Mouse (Mus musculus) lung, embryonic 14.5 days (tissue): ENCODE results near the gene Olfr92. TPM values are rescaled to one million over a fixed set of nuclear protein-coding genes. Genes with fewer than 3 reads are reported as not detected.
"Not testable (repeated sequence)": the region's sequence is repeated elsewhere in the genome, so short reads cannot be mapped to it uniquely, and the experiment has no call there.

Experiments
- ATAC-seq: fragments of 200-750 bp; cut with Nextera tagmentation; 2 replicates; pipeline ENCODE4 v1.8.0; 2017; ENCODE audit warnings: mild to moderate bottlenecking, moderate TSS enrichment, moderate library complexity; ENCODE audit not compliant: insufficient read depth
- DNase-seq: peaks from one replicate; pipeline ENCODE4 v3.0.0-alpha.2; 2015
- H3K27ac ChIP-seq: fragments of 300-500 bp; sonication (generic); 2 replicates; pipeline ENCODE4 v1.5.1; 2014; ENCODE audit warnings: low read depth, mild to moderate bottlenecking, moderate library complexity
- H3K27me3 ChIP-seq: fragments of 300-500 bp; sonication (generic); 2 replicates; pipeline ENCODE4 v1.6.1; 2014; ENCODE audit warnings: low read length, control low read depth; ENCODE audit not compliant: insufficient read depth
- H3K36me3 ChIP-seq: fragments of 300-500 bp; sonication (generic); 2 replicates; pipeline ENCODE4 v1.6.1; 2014; ENCODE audit warnings: control low read depth; ENCODE audit not compliant: insufficient read depth
- H3K4me1 ChIP-seq: fragments of 300-500 bp; sonication (generic); 2 replicates; pipeline ENCODE4 v1.6.1; 2014; ENCODE audit warnings: antibody characterized with exemption, control low read depth; ENCODE audit not compliant: insufficient read depth
- H3K4me2 ChIP-seq: fragments of 300-500 bp; sonication (generic); 2 replicates; pipeline ENCODE4 v1.6.1; 2014; ENCODE audit warnings: mild to moderate bottlenecking
- H3K4me3 ChIP-seq: fragments of 300-500 bp; sonication (generic); 2 replicates; pipeline ENCODE4 v1.5.1; 2014; ENCODE audit warnings: low read depth, low read length
- H3K9ac ChIP-seq: fragments of 300-500 bp; sonication (generic); 2 replicates; pipeline ENCODE4 v1.6.1; 2014
- H3K9me3 ChIP-seq: fragments of 300-500 bp; sonication (generic); 2 replicates; pipeline ENCODE4 v1.6.1; 2016; ENCODE audit warnings: low read depth, low read length, control low read depth
- CTCF ChIP-seq: IDR thresholded peaks from 2 replicates; pipeline ENCODE4 v1.5.1; 2016; ENCODE audit warnings: antibody characterized with exemption, low read depth
- WGBS: fragments of 180-500 bp; shearing (Covaris S2); extraction: QIAGEN DNeasy Blood & Tissue Kit; methylation state at CpG from one replicate; pipeline ENCODE4 v1.1.7; 2014; 5-methylcytosine and 5-hydroxymethylcytosine counted together
- polyA plus RNA-seq: library from polyadenylated mRNA; unstranded; fragments of >200 nt; fragmentation: Nextera tagmentation; extraction: Ambion mirVana; gene quantifications from 2 replicates; pipeline ENCODE4 v1.2.1, GENCODE M21; 2014

Gene Olfr92
- not detected in 2 replicates for polyA plus RNA-seq

DNA sequence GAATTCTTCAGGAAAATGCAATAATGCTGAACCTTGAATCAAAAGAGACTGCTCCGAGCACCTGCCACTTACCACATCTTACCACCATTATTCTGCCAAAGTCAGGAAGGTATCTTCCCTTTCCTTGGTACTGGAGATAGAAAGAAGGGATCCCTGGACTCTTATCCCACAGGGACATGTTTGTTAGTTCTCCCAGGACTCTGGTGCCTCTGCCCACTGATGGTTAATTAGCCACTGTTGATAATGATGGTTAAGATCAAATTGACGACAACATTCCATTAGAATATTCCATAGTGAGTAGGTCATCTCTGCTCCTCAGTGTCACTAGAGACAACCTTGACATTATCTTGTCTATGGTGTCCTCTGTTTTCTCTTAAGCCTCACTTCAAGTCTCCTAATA, at the start of gene Olfr92:
Olfr92 (minus strand) TSS at position 101 of the 400 bp plus-strand sequence.
- H3K9me3 ChIP-seq, result no peaks in the 10 kb centered on the region
- no peaks in the 10 kb centered on the region for H3K27me3 ChIP-seq
- TF ChIP-seq CTCF, result no peak
- H3K9ac ChIP-seq, result no peak within 1 kb of the TSS
- ATAC-seq, result no peak
- H3K36me3 ChIP-seq, result no peaks in the 10 kb centered on the region
- no peak within 1 kb of the TSS for H3K4me2 ChIP-seq
- WGBS, result 80% methylated on average over 2 of the region's 2 CpGs
- no peak within 1 kb of the TSS for H3K4me3 ChIP-seq
- H3K4me1 ChIP-seq, result no peaks in the 10 kb centered on the region
- no peak within 1 kb of the TSS for H3K27ac ChIP-seq
- no peak for DNase-seq

DNA sequence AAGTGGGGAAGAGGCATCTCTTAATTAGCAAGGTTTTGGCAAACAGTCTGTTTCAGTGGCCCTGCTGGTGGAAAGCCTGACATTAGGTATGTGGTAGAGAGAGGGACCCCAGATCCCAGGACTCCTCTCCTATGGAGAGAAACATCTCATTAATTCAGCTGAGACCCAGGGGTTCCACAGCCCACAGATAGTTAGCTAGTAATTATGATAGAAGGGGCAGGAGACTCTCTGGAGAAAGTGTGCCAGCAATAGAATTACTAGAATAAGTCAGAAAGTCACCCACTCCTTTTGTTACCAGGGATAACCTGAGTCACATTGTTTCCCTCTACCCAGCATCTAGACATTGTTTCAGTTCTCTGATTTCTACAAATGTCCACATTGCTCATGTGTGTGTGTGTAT, 41.5 kb upstream of the Olfr92 start, which contains the start of gene Olfr93:
Olfr93 (minus strand) TSS at position 101 of the 400 bp plus-strand sequence.
- no peak for TF ChIP-seq CTCF
- Histone ChIP-seq H3K4me3 (no peak within 1 kb of the TSS), H3K27me3 (no peaks in the 10 kb centered on the region), H3K9ac (no peak within 1 kb of the TSS), H3K27ac (no peak within 1 kb of the TSS), H3K9me3 (no peaks in the 10 kb centered on the region), H3K4me2 (no peak within 1 kb of the TSS), H3K4me1 (no peaks in the 10 kb centered on the region), H3K36me3 (no peaks in the 10 kb centered on the region)
- DNase-seq, result no peak
- ATAC-seq, result no peak

DNA sequence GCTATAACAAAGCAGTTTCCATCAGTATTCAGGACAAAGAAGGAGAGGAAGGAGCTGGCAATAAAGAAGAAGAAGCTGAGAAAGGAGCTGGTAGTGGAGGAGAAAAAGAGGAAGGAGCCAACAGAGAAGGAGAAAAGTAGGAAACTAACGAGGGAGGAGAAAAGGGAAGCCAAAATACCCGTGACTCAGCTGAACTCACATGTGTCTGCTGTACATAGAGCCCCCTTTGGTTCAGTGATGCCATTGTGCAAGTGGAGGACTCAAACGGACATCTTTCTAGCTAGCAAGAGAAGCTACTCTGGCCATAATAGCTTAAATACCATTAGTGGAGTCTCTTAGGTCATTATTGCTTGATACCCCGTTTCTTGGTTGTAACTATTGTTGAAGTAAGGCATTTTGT, 11.5 kb upstream of the Olfr92 start:
- ATAC-seq, H3K36me3 ChIP-seq, H3K4me1 ChIP-seq, H3K27ac ChIP-seq, H3K27me3 ChIP-seq, DNase-seq, H3K4me2 ChIP-seq, H3K9me3 ChIP-seq, H3K9ac ChIP-seq, H3K4me3 ChIP-seq: not testable (repeated sequence)
- WGBS, result 64% methylated on average over 4 of the region's 4 CpGs

DNA sequence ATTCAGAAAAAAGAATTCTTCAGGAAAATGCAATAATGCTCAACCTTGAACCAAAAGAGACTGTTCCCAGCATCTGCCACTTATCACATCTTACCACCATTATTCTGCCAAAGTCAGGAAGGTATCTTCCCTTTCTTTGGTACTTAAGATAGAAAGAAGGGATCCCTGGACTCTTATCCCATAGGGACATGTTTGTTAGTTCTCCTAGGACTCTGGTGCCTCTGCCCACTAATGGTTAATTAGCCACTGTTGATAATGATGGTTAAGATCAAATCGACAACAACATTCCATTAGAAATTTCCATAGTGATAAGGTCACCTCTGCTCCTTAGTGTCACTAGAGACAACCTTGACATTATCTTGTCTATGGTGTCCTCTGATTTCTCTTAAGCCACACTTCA, 21.7 kb downstream of the Olfr92 start, which contains the start of gene Olfr91:
Olfr91 (minus strand) TSS at position 101 of the 400 bp plus-strand sequence.
- H3K4me3 ChIP-seq, result no peak within 1 kb of the TSS
- ATAC-seq (no peak), DNase-seq (no peak)
- H3K27me3 ChIP-seq, result no peaks in the 10 kb centered on the region
- H3K9me3 ChIP-seq, result no peaks in the 10 kb centered on the region
- no peak within 1 kb of the TSS for H3K9ac ChIP-seq
- 82% methylated on average over 1 of the region's 1 CpGs for WGBS
- no peak within 1 kb of the TSS for H3K27ac ChIP-seq
- H3K36me3 ChIP-seq, result no peaks in the 10 kb centered on the region
- no peaks in the 10 kb centered on the region for H3K4me1 ChIP-seq
- no peak for TF ChIP-seq CTCF
- H3K4me2 ChIP-seq, result no peak within 1 kb of the TSS

DNA sequence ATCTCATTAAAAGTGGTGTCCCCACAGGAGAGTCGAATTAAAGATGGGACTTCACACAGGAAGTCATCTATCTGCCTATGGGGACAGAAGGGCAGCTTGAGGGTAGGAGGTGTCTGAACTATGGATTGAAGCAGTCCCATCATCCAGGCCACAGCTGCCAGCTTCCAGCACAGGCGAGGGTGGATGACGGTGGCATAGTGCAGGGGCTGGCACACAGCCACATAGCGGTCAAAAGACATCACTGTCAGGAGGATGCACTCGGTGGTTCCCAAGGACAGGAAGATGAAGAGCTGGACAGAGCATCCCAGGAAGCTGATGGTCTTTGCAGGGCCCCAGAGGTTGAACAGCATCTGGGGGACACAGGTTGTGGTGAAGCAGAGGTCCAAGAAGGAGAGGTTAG, 26.6 kb downstream of the Olfr92 start:
- Histone ChIP-seq H3K27me3 (no peaks in the 10 kb centered on the region), H3K4me3 (no peak overlapping the region), H3K27ac (no peak overlapping the region), H3K4me1 (no peaks in the 10 kb centered on the region), H3K4me2 (no peak overlapping the region), H3K36me3 (no peaks in the 10 kb centered on the region), H3K9ac (no peak overlapping the region), H3K9me3 (no peaks in the 10 kb centered on the region)
- no peak for TF ChIP-seq CTCF
- 67% methylated on average over 5 of the region's 5 CpGs for WGBS
- no peak for ATAC-seq
- no peak for DNase-seq

DNA sequence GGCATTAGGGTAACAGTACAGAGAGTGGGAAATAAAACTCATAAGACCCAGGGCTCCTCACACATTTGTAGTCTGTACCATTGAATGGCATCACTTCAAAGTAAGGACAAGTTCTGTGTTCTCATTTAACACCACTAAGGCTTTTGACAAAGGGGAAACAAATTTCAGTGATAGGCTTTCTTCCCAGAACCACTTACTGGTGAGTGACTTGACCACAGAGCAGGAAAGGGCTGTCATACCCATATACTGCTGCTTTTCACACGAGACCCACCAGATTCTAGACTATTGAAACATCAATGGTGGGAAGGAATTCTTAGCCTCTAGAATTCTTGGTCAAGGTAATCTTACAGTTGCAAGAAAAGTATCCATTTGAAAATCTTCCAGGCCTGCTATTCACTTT, 27.7 kb downstream of the Olfr92 start:
- TF ChIP-seq CTCF, result no peak
- no peaks in the 10 kb centered on the region for H3K4me1 ChIP-seq
- no peak overlapping the region for H3K9ac ChIP-seq
- no peak overlapping the region for H3K4me3 ChIP-seq
- H3K4me2 ChIP-seq, result no peak overlapping the region
- no peak for ATAC-seq
- WGBS, result 58% methylated on average over 1 of the region's 1 CpGs
- H3K27me3 ChIP-seq, result no peaks in the 10 kb centered on the region
- no peak for DNase-seq
- H3K36me3 ChIP-seq, result no peaks in the 10 kb centered on the region
- H3K27ac ChIP-seq, result no peak overlapping the region
- no peaks in the 10 kb centered on the region for H3K9me3 ChIP-seq

DNA sequence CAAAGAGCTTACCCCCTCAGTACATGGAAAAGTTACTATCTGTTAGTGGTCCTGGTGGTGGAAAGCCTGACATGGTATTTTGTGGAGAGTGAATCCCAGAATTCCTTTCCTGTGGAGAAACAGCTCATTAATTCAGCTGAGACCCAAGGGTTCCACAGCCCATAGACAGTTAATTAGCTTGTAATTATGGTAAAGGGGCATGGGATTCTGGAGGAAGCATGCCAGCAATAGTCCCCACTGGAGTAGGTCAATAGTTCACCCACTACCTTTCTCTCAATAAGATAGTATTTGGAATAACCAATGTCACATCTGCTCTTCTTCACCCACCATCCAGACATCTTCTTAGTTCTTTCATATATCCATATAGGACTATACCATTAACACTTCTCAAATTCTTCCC, 31.5 kb downstream of the Olfr92 start, which contains the start of gene Olfr90:
Olfr90 (minus strand) TSS at position 101 of the 400 bp plus-strand sequence.
- TF ChIP-seq CTCF, result no peak
- H3K9me3 ChIP-seq, result no peaks in the 10 kb centered on the region
- H3K36me3 ChIP-seq, result no peaks in the 10 kb centered on the region
- DNase-seq, result no peak
- H3K27ac ChIP-seq, result no peak within 1 kb of the TSS
- no peaks in the 10 kb centered on the region for H3K4me1 ChIP-seq
- no peak for ATAC-seq
- H3K4me3 ChIP-seq, result no peak within 1 kb of the TSS
- H3K4me2 ChIP-seq, result no peak within 1 kb of the TSS
- H3K9ac ChIP-seq, result no peak within 1 kb of the TSS
- no peaks in the 10 kb centered on the region for H3K27me3 ChIP-seq

DNA sequence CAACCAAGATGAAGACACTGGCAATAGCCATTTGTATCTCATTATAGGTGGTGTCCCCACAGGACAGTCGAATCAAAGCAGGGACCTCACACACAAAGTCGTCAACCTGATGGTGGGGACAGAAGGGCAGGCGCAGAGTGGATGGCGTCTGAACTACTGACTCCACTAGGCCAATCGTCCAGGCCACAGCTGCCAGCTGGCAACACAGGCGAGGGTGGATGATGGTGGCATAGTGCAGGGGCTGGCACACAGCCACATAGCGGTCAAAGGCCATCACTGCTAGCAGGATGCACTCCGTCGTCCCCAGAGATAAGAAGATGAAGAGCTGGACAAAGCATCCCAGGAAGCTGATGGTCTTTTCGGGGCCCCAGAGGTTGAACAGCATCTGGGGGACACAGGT, 34.3 kb downstream of the Olfr92 start:
- Histone ChIP-seq H3K4me2 (no peak overlapping the region), H3K27ac (no peak overlapping the region), H3K9me3 (no peaks in the 10 kb centered on the region), H3K4me1 (no peaks in the 10 kb centered on the region), H3K36me3 (no peaks in the 10 kb centered on the region), H3K27me3 (no peaks in the 10 kb centered on the region), H3K9ac (no peak overlapping the region), H3K4me3 (no peak overlapping the region)
- 61% methylated on average over 10 of the region's 10 CpGs for WGBS
- DNase-seq (no peak), ATAC-seq (no peak)
- TF ChIP-seq CTCF, result no peak
